Mouse (Mus musculus): ENCODE data around the gene Samsn1.

The Samsn1 gene

DNA sequence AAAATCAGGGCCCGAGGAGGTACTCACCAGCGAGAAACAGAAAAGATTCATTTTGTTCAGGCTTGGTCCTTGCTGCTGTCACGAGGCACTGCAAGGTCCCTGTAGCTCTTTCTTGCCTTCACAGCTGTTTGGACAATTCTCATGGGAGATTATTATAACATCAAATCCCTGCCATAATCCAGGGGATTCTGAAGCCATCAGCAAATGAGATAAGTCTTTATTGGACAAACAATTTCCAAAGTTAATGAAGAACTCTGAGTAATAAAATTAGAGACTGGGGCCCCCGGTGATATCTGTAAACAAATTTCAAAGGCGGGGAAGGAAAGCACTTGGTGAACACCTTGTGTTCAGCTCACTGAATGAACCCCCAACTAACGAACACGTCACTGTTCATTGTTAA, at the start of gene Samsn1:
Gene Samsn1, minus strand, starts transcription at position 101 of the 400 bp plus-strand sequence.
- DNase-seq (ENCODE audit: low spot score): no peak

DNA sequence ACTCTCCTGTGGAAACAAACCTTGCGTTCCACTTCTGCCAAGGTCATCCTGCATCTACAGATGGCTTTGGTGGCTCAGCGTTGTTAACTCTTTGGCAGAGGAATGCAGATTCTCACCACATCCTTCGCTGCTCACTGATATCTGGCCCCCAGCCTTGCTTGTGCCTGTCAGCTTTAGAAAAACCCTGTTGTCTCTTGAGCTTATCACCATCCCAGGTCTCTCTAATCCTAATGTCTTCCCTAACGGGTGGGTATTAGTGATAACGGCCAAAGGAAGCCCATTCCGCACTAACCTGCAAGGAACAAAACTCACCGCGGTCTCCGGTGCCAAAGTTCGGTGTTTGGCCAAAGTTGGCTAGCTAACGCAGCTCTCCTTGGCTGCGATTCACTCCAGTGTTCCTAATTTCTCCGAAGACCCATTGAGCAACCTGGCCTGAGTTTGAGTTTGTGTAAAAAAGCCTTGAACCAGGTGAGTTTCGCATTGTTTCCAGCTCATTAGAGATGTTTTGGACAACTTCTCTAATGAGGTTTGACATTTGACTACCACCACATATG, 44.1 kb upstream of the Samsn1 start:
- DNase-seq (ENCODE audit: low spot score): no peak

DNA sequence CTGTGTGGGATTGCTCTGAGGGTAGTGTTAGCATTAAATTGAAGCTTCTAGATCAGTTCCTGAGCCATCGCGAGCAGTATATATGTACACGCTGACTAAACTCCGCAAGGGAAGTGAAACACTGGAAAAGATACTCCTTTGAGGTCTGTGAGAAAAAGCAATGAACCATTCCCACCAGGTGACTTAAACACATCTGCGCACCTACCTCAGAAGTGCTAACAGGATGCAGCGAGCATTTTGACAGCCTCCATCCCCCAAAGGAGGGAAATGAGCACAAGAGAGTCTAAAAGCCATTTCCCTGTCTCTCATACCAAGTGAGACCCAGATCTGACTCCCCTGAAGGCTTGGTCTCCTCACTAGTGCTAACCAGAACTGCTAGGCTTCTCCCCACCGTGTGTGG, 32.9 kb upstream of the Samsn1 start:
- DNase-seq (ENCODE audit: low spot score): no peak

DNA sequence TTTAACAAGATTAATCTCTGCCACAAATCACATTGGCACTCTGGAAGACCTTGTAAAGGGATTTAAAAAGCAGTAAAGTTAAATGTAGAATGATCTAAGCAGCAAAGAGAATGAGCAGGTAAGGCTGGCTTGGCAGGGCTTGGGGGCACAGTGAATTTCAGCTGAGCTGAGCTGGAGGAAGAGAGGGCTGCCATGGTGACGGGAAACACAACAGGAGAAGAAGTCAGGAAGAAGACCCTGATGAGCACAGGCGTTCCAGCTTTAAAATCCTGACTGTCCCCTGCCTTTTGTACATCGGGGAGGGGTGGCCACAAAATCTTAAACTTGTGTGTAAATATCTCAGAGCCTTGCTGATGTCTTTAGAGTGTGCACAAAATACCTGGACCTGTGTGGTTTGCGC, 32.0 kb upstream of the Samsn1 start:
- no peak for DNase-seq (ENCODE audit: low spot score)

DNA sequence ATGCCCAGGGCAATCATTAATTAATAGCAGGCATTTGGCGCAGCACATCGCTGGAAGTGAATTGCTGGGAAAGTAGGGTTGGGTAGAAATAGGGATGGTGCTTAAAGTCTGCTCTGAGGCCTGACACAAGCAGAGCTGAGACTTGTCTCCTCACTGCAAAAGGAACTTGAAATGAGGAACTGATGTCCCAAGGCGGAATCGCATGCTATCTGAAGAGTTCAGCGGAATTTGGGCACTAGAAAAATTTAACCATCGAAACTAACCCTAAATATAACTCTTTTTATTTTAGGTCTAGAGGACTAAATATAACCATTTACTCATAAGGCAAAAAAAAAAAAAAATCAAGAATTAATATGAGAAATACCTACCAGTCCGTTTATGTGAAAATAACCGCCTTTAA, 31.5 kb upstream of the Samsn1 start:
- DNase-seq (ENCODE audit: low spot score): no peak

DNA sequence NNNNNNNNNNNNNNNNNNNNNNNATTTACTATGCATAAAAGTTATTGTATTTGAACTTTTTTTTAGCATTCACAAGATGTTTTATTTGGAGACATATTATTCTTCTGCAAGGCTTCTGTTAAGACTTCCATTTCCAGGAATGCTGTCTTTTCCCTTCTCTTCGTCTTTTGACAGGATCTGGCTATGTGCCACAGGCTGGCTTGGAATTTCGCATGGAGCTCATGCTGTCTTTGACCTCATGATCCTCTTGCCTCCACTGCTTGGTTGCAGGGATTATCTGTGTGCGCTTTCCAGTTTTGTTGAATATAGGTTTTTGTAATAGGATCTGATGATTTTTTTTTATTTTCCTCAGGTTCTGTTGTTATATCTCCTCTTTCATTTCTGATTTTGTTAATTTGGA, 25.0 kb upstream of the Samsn1 start:
- no peak for DNase-seq (ENCODE audit: low spot score)

DNA sequence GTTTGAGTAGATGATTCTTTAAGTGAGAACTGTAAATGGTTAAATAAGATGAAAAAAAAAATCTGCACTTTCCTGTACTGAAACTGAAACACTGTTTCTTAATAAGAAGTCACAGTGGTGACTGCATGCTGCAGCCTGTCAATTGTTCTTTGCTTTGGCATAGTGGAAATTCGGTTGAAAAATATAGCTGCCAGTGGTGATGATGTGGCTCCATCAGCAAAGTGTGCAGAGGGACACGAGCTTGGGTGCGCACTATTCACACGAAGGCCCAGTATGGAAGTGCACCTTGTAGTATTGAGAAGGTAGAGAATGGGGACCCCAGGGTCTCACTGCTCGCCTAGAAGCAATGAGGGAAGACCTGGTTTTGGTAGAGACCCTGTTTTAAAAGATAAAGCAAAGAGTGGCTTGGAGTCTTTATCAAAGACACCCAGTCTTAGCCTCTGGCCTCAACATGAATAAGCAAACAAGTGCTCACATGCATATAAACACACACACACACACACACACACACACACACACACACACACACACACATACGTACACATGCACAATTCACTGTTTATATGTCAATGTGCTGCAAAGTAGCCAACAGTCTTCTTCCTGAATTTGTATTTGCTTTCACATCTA, 18.4 kb upstream of the Samsn1 start:
- DNase-seq (ENCODE audit: low spot score): no peak

DNA sequence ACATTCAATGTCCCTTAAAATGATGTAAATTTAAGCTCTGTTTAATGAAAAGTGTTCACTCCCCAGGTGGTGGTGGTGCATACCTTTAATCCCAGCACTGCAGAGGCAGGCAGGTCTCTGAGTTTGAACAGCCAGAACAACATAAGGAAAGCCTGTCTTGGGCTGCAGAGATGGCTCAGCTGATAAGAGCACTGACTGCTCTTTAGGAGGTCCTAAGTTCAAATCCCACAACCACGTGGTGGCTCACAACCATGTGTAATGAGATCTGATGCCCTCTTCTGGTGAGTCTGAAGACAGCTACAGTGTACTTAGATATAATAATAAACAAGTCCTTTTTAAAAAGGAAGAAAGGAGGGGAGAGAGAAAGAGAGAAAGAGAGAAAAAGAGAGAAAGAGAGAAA, 2.9 kb downstream of the Samsn1 start:
- DNase-seq (ENCODE audit: low spot score): no peak

DNA sequence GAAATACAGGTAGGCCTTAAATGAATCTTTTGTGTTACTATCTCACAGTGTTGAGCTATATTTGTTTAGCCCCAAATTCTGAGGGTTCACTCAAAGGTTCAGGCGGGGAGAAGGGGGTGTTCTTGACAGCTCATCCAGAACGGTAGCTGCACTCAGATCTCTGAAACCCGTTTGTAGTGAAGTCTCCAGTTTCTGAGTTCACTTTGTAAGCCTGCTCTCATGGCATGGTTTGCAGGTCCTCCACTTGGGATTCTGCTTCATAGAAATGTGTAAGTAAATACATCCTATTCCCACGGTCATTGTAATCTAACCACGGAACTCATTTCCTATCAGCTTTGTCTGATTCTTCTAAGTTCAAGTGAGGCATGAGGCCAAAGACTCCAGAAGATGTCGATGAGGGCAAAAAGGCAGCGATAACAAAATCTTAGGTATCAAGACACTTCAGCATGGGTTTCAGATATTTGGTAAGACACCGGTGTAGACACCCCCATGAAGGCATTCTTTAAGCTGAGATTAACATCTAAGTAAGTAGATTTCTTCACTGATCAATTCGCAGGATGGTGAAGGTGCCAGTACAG, 18.2 kb downstream of the Samsn1 start:
- no peak for DNase-seq (ENCODE audit: low spot score)

DNA sequence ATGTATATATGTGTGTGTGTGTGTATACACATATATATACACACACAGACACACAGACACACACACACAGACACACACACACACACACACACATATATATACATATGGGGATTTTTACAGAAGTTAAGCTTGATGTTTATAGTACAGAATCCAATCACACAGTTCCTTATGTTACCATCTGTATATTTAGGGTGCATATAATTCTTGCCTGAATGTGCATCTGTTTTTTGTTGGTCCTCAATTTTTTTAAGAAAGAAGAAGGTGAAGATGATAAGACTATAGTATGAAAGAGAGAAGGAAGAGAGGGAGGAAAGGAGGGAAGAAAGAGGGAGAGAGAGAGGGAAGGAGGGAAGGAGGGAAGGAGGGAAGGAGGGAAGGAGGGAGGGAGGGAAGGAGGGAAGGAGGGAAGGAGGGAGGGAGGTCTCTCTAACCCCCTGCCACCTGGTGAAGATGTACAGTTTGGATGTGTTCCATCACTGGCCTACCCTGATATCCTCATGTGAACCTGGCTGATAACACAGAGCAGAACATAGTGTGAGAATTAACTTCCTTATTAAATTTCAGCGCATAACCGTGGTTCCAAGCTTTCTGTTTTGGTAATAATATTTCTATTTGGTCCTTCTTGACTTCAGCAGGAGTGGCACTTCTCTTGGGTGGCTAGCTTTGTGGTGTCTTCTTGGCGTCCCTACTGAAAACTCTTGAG, 19.1 kb downstream of the Samsn1 start:
- DNase-seq (ENCODE audit: low spot score): no peak

DNA sequence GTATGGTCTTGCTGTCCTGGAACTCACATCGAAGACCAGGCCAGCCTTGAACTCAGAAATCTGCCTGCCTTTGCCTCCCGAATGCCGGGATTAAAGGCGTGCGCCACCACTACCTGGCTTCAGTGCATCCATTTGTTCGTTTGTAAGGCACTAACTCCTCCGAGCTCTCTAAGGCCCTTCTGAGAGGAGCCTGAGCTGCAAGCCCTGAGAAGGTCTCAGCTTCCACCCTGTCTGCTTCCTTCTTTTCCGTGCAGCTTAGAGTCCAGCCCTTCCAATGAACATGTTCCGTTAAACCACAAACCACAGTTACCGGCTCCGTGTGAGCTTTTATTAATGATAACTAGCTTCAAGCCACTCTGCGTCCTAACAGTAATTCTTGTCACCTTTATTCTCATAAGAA, 19.8 kb downstream of the Samsn1 start:
- DNase-seq (ENCODE audit: low spot score): no peak

DNA sequence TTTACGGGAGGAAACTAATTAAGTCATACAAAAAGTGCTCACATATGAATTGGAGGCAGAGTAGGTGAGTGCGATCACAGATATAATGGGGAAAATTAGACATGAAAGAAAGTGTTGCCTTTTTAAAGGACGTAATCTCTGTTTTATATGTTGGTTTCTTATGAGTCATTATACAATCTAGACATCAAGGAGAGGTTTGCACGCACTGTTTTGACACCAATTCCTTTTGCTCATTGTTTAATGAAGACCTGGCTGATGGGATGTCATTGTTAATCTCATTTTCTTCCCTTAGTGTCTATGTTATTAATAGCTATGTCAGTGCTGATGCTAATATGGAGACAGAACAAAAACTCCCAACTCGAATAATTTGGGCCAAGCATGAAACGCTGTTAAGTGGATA, 20.3 kb downstream of the Samsn1 start:
- no peak for DNase-seq (ENCODE audit: low spot score)

DNA sequence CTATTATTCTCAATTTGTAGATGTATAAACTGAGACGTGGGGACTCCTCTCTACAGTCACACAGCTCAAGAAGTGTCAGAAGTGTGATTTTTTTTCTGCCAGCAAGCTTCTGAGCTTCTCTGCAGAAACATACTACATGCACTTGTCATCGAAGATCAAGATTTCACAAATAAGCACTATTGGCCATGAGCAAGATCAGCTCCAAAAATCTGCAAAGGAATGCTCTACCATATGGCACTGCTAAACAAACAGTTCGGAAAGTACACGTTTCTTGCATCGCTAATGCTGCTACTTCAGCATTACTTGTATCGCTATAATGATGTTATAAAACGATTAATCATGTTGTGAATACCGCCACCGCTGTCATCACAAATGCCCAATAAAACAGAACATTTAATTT, 22.0 kb downstream of the Samsn1 start:
- no peak for DNase-seq (ENCODE audit: low spot score)

DNA sequence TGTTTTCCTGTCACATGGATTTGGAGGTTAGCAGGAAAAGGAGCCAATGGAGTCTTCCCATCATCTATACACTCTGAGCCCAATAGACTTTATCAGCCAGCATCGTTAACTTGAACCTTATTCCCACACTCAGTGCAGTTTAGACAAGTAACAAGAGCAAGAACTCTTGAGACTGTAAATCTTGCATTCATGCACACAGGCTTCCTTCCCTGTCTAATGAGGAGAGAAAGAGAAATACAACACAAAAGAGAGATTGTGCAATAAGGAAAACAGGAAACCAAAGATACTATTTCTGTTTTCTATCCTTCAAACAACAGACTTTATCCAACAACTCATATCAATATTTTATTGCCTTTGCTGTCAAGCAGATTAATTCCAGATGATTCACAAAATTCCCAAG, 31.9 kb downstream of the Samsn1 start:
- no peak for DNase-seq (ENCODE audit: low spot score)

DNA sequence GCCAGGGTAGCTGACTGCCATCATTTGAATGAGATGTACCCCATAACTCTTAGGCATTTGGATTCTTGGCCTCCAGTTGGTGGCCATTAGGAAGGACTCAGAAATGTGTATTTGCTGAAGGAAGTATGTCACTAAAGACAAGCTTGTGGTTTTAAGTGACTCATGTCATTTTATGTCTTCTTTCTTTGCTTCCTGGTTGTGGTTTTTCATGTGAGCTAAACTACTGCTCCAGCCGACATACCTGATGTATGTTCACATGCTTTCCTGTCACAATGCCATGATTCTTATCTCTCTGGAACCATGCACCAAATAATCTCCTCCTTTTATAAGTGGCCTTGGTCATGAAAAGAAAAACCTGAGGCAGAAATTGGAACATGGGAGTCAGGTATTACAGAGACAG, 38.2 kb downstream of the Samsn1 start:
- no peak for DNase-seq (ENCODE audit: low spot score)

DNA sequence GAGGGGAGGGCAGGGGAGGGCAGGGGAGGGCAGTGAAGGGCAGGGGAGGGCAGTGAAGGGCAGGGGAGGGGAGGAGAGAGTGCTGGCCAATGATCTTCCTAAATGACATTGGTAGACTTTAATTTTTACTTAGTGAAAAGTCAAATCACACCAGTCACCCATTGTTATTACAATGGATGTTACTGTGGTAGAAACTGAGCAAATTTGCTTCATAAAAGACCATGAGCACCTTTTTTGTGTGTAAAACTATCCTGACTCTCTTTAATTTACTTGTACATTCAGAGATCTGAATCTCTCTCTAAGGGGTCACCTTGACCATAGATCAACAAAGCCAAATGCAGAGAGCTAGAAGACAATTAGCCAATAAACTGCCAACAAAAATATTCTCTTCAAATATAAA, 42.7 kb downstream of the Samsn1 start:
- no peak for DNase-seq (ENCODE audit: low spot score)

DNA sequence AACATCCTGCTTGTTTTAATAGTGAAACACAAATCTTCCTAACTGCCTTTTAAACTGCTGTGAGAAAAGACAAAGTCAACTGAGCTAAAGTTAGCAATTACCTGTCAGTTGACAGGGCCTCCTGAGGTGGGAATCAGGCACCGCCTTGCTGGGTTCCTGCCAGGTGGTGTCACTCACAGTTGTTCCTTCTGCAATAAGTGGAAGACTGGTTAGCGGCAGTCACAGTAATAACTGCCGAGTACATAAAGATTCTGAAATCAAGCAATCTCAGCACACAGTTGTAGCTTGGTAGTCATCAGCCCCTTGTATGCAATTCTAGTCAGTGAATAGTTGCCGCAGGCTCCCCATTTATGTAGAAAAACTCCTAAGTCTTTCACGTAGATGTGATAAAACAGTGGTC, 44.3 kb downstream of the Samsn1 start:
- no peak for DNase-seq (ENCODE audit: low spot score)

DNA sequence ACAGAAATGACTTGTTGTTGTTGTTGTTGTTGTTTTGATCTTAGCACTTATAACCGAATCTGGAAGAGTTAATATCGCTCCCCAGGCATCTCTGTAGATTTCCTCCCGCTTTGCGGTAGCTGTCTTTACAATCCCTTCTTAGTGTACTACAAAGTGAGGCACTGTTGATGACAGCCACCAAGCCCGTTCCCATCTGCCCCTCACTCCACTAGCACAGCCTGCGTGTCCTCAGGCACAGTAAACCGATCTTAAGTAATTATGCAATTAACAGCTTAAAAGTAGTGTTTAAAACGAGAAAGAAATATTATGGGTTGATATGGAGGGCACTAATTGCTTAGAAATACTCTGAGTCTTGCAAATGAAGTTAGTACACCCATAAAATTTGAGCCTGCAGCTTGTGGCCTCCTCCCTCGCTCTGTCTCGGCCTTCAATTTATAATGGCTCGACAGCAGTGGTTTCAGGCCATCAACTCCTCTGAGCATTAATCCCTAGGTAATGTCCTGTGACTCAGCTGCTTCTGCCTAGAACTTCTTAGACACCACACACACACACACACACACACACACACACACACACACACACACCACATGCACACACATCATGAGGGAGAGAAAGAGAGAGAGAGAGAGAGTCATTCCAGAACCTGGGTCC, 46.3 kb downstream of the Samsn1 start:
- DNase-seq (ENCODE audit: low spot score): no peak

DNA sequence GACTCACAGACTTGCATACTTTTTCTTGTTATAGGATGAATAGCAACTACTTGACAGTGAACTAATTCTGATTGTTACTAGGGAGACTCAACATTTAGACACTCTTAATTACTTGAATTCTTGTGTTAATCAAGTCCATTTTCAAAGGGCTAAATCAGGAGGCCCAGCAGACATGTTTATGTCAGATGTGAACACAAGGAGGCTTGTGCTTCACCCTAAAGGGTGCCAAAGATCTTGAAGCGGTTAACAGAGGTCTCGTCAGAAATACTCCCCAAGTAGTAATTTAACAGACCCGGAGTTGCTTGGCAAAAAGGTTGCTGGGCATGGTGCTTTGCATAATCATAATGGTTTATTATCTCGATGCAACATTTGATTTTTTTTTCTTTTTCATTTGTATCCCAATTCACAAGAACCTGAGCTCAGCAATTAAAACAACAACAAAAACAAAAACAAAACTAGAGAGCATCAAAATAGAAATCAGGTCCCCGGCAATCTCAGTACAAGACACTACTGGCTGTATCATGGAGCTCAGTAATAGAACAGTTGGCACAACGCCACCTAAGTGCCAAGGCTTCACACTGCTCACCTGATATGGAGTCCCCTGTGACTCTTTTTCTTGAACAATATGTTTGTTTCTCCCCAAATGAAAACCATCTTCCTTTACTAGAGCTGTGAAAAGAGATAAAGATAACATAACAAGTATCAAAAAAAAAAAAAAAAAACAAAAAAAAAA, 51.6 kb downstream of the Samsn1 start:
- DNase-seq (ENCODE audit: low spot score): no peak

DNA sequence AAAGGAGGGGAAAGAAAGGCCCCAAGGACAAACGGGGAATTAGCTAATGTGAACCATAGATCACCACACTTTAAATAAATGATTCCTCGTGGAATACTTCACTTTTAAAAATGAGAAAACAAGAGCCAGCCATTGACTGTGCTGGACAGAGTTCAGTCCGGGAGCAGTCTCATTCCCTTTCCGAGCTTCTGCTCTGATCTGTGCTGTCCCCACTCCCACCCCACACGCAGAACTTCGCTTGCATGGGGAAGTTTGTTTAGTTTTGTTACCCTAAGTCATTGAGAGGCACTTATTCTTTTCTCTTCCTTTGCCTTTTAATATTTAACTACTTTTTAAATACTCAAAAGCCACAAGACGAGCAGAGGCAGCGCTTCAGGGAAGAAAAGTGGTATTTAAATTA, 60.1 kb downstream of the Samsn1 start:
- no peak for DNase-seq (ENCODE audit: low spot score)

DNA sequence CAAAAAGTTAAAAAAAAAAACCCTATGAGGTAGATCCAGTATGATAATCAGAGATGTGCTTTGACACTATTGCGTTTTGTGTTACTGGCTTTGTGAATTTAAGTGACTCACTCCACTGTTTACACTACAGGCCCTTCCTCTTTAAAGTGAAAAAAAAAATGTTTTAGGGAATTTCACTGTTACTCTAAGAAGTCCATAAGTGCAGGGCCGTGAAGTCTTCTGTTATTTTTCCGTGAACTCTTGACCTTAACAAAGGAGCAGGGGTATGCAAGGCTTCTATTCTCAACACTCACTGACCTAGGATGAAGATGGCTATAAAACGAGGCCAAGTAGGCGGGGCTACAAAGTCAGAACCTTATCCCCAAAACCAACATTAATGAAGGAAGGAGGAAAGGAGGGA, 60.6 kb downstream of the Samsn1 start:
- DNase-seq (ENCODE audit: low spot score): no peak

DNA sequence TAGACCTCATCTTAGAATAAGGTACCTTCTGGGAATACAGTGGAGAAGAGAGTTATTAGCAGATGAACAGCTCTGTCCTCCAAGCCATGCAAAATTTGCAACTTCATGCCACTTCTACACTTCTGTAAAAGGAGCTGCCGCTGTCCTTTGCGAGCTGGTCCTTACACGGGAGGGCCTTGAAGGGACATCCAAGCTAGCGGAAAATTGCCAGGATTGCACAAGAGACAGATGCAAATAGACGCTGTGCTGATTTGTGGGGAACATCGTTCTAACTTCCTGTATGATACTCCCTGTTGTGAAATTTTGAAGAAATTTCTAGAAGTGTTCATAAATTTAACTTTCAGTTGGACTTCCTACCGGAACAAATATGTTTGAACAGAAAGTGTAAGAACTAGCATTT, 61.0 kb downstream of the Samsn1 start:
- DNase-seq (ENCODE audit: low spot score): peak; percentile 4
